Mouse (Mus musculus) stomach, embryonic 14.5 days (tissue): ENCODE data around the gene Pde3b. TPM values are rescaled to one million over a fixed set of nuclear protein-coding genes. Genes with fewer than 3 reads are reported as not detected.

Source experiments
- ATAC-seq: fragments of 200-750 bp; cut with Nextera tagmentation; 2 replicates; pipeline ENCODE4 v1.8.0; 2017; ENCODE audit warnings: low read depth, moderate TSS enrichment; ENCODE audit not compliant: insufficient number of reproducible peaks, insufficient read depth, low FRiP score
- H3K27ac ChIP-seq: fragments of 300-500 bp; sonication (generic); 2 replicates; pipeline ENCODE4 v1.5.1; 2014; ENCODE audit warnings: mild to moderate bottlenecking, low read length, moderate library complexity, mixed read lengths
- H3K27me3 ChIP-seq: fragments of 300-500 bp; sonication (generic); 2 replicates; pipeline ENCODE4 v1.6.1; 2014; ENCODE audit warnings: low read length, control low read depth, mixed read lengths; ENCODE audit not compliant: control insufficient read depth, insufficient read depth
- H3K36me3 ChIP-seq: fragments of 300-500 bp; sonication (generic); 2 replicates; pipeline ENCODE4 v1.6.1; 2014; ENCODE audit warnings: mild to moderate bottlenecking, control low read depth, low read length, moderate library complexity, mixed read lengths; ENCODE audit not compliant: control insufficient read depth, insufficient read depth
- H3K4me1 ChIP-seq: fragments of 300-500 bp; sonication (generic); 2 replicates; pipeline ENCODE4 v1.6.1; 2014; ENCODE audit warnings: low read length, control low read depth, mixed read lengths; ENCODE audit not compliant: control insufficient read depth, insufficient read depth
- H3K4me2 ChIP-seq: fragments of 300-500 bp; sonication (generic); replicated peaks from 2 replicates; pipeline ENCODE4 v1.6.1; 2014; ENCODE audit warnings: low read depth, low read length, control low read depth
- H3K4me3 ChIP-seq: fragments of 300-500 bp; sonication (generic); 2 replicates; pipeline ENCODE4 v1.5.1; 2014; ENCODE audit warnings: low read depth, low read length, control low read depth
- H3K9ac ChIP-seq: fragments of 300-500 bp; sonication (generic); replicated peaks from 2 replicates; pipeline ENCODE4 v1.6.1; 2014; ENCODE audit warnings: low read depth, mild to moderate bottlenecking, control low read depth, low read length, moderate library complexity, mixed read lengths
- H3K9me3 ChIP-seq: fragments of 300-500 bp; sonication (generic); 2 replicates; pipeline ENCODE4 v1.6.1; 2016; ENCODE audit warnings: low read depth, low read length, control low read depth; ENCODE audit not compliant: control insufficient read depth
- WGBS: fragments of 180-500 bp; shearing (Covaris S2); extraction: QIAGEN DNeasy Blood & Tissue Kit; methylation state at CpG from one replicate; pipeline ENCODE4 v1.1.7; 2014; 5-methylcytosine and 5-hydroxymethylcytosine counted together
- polyA plus RNA-seq: library from polyadenylated mRNA; unstranded; fragments of >200 nt; fragmentation: Nextera tagmentation; extraction: Ambion mirVana; gene quantifications from 2 replicates; pipeline ENCODE4 v1.2.1, GENCODE M21; 2014

Gene Pde3b
- polyA plus RNA-seq, 1 experiment from 2014 or later, result 9.8 TPM

GRCm38 (mm10) chr7:114431966-114432365 is 16.9 kb downstream of the Pde3b start:
- no peaks in the 10 kb centered on the region; the same call in 1 of the 2 replicates for H3K9me3 ChIP-seq
- H3K4me1 ChIP-seq, result no peaks in the 10 kb centered on the region
- no peak overlapping the region for H3K4me2 ChIP-seq
- no peaks in the 10 kb centered on the region for H3K27me3 ChIP-seq
- no peak overlapping the region for H3K9ac ChIP-seq
- no peak overlapping the region for H3K27ac ChIP-seq
- WGBS, result 69% methylated on average over 4 of the region's 4 CpGs
- no peak for ATAC-seq
- no peak overlapping the region for H3K4me3 ChIP-seq
- H3K36me3 ChIP-seq, result no peaks in the 10 kb centered on the region

- Histone ChIP-seq H3K27me3 (no peaks in the 10 kb centered on the region), H3K9me3 (no peaks in the 10 kb centered on the region), H3K27ac (no peak overlapping the region), H3K4me2 (no peak overlapping the region), H3K9ac (no peak overlapping the region), H3K4me1 (no peaks in the 10 kb centered on the region), H3K36me3 (no peaks in the 10 kb centered on the region), H3K4me3 (no peak overlapping the region)
- WGBS, result 57% methylated on average over 1 of the region's 1 CpGs
- ATAC-seq, result no peak
Observed at GRCm38 (mm10) chr7:114439726-114440125, 24.6 kb downstream of the Pde3b start.

- no peaks in the 10 kb centered on the region for H3K9me3 ChIP-seq
- H3K27ac ChIP-seq, result no peak overlapping the region
- H3K4me3 ChIP-seq, result no peak overlapping the region
- no peak overlapping the region for H3K4me2 ChIP-seq
- H3K36me3 ChIP-seq, result no peaks in the 10 kb centered on the region
- H3K27me3 ChIP-seq, result no peaks in the 10 kb centered on the region
- no peak overlapping the region for H3K9ac ChIP-seq
- H3K4me1 ChIP-seq, result no peaks in the 10 kb centered on the region
- no peak for ATAC-seq
- 91% methylated on average over 1 of the region's 1 CpGs for WGBS
Observed at GRCm38 (mm10) chr7:114440494-114440893, 25.4 kb downstream of the Pde3b start.

GRCm38 (mm10) chr7:114452876-114453275 is 37.8 kb downstream of the Pde3b start:
- Histone ChIP-seq H3K36me3 (no peaks in the 10 kb centered on the region), H3K27ac (no peak overlapping the region), H3K9me3 (no peaks in the 10 kb centered on the region), H3K4me3 (no peak overlapping the region), H3K27me3 (no peaks in the 10 kb centered on the region), H3K4me2 (no peak overlapping the region), H3K9ac (no peak overlapping the region), H3K4me1 (no peaks in the 10 kb centered on the region)
- 49% methylated on average over 3 of the region's 3 CpGs for WGBS
- ATAC-seq, result no peak

GRCm38 (mm10) chr7:114453300-114453990 is 38.4 kb downstream of the Pde3b start:
- H3K9me3 ChIP-seq, result no peaks in the 10 kb centered on the region
- whole genome bisulfite sequencing, result 78% methylated on average over 5 of the region's 5 CpGs
- no peak overlapping the region for H3K27ac ChIP-seq
- ATAC-seq, result no peak
- no peak overlapping the region for H3K4me3 ChIP-seq
- H3K4me2 ChIP-seq, result no peak overlapping the region
- H3K9ac ChIP-seq, result no peak overlapping the region
- H3K4me1 ChIP-seq, result no peaks in the 10 kb centered on the region
- H3K36me3 ChIP-seq, result no peaks in the 10 kb centered on the region
- H3K27me3 ChIP-seq, result no peaks in the 10 kb centered on the region

GRCm38 (mm10) chr7:114454858-114455257 is 39.8 kb downstream of the Pde3b start:
- whole genome bisulfite sequencing, result 54% methylated on average over 1 of the region's 1 CpGs
- Histone ChIP-seq H3K9ac (no peak overlapping the region), H3K4me3 (no peak overlapping the region), H3K9me3 (no peaks in the 10 kb centered on the region), H3K4me1 (no peaks in the 10 kb centered on the region), H3K36me3 (no peaks in the 10 kb centered on the region), H3K27me3 (no peaks in the 10 kb centered on the region), H3K27ac (no peak overlapping the region), H3K4me2 (no peak overlapping the region)
- ATAC-seq, result no peak

GRCm38 (mm10) chr7:114456904-114457303 is 41.8 kb downstream of the Pde3b start:
- Histone ChIP-seq H3K4me3 (no peak overlapping the region), H3K9ac (no peak overlapping the region), H3K27me3 (no peaks in the 10 kb centered on the region), H3K9me3 (no peaks in the 10 kb centered on the region), H3K36me3 (no peaks in the 10 kb centered on the region), H3K4me1 (no peaks in the 10 kb centered on the region), H3K4me2 (no peak overlapping the region), H3K27ac (no peak overlapping the region)
- 87% methylated on average over 4 of the region's 4 CpGs for WGBS
- no peak for ATAC-seq

GRCm38 (mm10) chr7:114459909-114460308 is 44.8 kb downstream of the Pde3b start:
- Histone ChIP-seq H3K36me3 (no peaks in the 10 kb centered on the region), H3K27ac (no peak overlapping the region), H3K4me1 (no peaks in the 10 kb centered on the region), H3K9me3 (no peaks in the 10 kb centered on the region), H3K9ac (no peak overlapping the region), H3K27me3 (no peaks in the 10 kb centered on the region), H3K4me2 (no peak overlapping the region), H3K4me3 (no peak overlapping the region)
- 83% methylated on average over 1 of the region's 1 CpGs for WGBS
- no peak for ATAC-seq

GRCm38 (mm10) chr7:114461727-114462126 is 46.6 kb downstream of the Pde3b start:
- H3K9me3 ChIP-seq, result no peaks in the 10 kb centered on the region
- no peak overlapping the region for H3K27ac ChIP-seq
- no peak overlapping the region for H3K4me2 ChIP-seq
- H3K4me1 ChIP-seq, result no peaks in the 10 kb centered on the region
- no peaks in the 10 kb centered on the region for H3K27me3 ChIP-seq
- ATAC-seq, result no peak
- no peaks in the 10 kb centered on the region for H3K36me3 ChIP-seq
- no peak overlapping the region for H3K4me3 ChIP-seq
- 65% methylated on average over 2 of the region's 2 CpGs for WGBS
- H3K9ac ChIP-seq, result no peak overlapping the region
